Mouse (Mus musculus): ENCODE results near the gene Cish. TPM values are rescaled to one million over a fixed set of nuclear protein-coding genes. Genes with fewer than 3 reads are reported as not detected.

Gene Cish
- total RNA-seq, 1 experiment from 2014 or later: 14.9 TPM

Other genes starting within 250 kb of the Cish start
- gene Dock3, start 64.1 kb upstream of the Cish start, total RNA-seq (2021): 4.9 and 5.4 TPM in 2 replicates
- 56.8 and 57.8 TPM in 2 replicates for gene Mapkapk3, start 6.1 kb upstream of the Cish start, total RNA-seq (2021)
- 21.9 and 23.0 TPM in 2 replicates for gene Hemk1, start 42.3 kb downstream of the Cish start, total RNA-seq (2021)
- gene 6430571L13Rik, start 44.6 kb downstream of the Cish start, total RNA-seq (2021): 1.4 and 1.5 TPM in 2 replicates
- 5.6 and 6.9 TPM in 2 replicates for gene Cacna2d2, start 103.6 kb downstream of the Cish start, total RNA-seq (2021)
- 44.5 and 47.6 TPM in 2 replicates for gene Tmem115, start 237.9 kb downstream of the Cish start, total RNA-seq (2021)
- gene Cyb561d2, start 246.2 kb downstream of the Cish start, total RNA-seq (2021): 20.0 and 27.3 TPM in 2 replicates
- 24.9 and 27.3 TPM in 2 replicates for gene Nprl2, start 246.2 kb downstream of the Cish start, total RNA-seq (2021)

Data from adrenal gland, postnatal 25 days (tissue).